Mouse (Mus musculus) ES-Bruce4 (cell line): Measurements from ENCODE around the gene Klhl33. TPM values are rescaled to one million over a fixed set of nuclear protein-coding genes. Genes with fewer than 3 reads are reported as not detected.
A peak's percentile ranks its signal among the peaks of the same experiment; 100 is the strongest.
"Not testable (repeated sequence)": the region's sequence is repeated elsewhere in the genome, so short reads cannot be mapped to it uniquely, and the experiment has no call there.

ENCODE experiments used
- H3K27ac ChIP-seq: 2 replicates; pipeline ENCODE4 v1.5.1; 2012; ENCODE audit warnings: low read length, inconsistent platforms; ENCODE audit not compliant: insufficient read depth
- H3K27me3 ChIP-seq: 2 replicates; pipeline ENCODE4 v1.6.1; 2012; ENCODE audit warnings: mild to moderate bottlenecking, low read length, inconsistent platforms; ENCODE audit not compliant: control insufficient read depth, poor library complexity, insufficient read depth, severe bottlenecking
- H3K36me3 ChIP-seq: 2 replicates; pipeline ENCODE4 v1.6.1; 2012; ENCODE audit warnings: inconsistent platforms, mild to moderate bottlenecking, low read length, moderate library complexity; ENCODE audit not compliant: control insufficient read depth, poor library complexity, insufficient read depth, severe bottlenecking
- H3K4me1 ChIP-seq: one replicate; pipeline ENCODE4 v1.8.1; 2011; ENCODE audit warnings: low read length; ENCODE audit not compliant: control insufficient read depth, insufficient read depth
- H3K4me3 ChIP-seq: 2 replicates; pipeline ENCODE4 v1.5.1; 2011; ENCODE audit warnings: low read depth, mild to moderate bottlenecking, low read length
- H3K9ac ChIP-seq: 2 replicates; pipeline ENCODE4 v1.6.1; 2012; ENCODE audit warnings: low read depth, mild to moderate bottlenecking, inconsistent platforms; ENCODE audit not compliant: poor library complexity, severe bottlenecking
- H3K9me3 ChIP-seq: replicated peaks from 2 replicates; pipeline ENCODE4 v1.6.1; 2012; ENCODE audit warnings: mild to moderate bottlenecking, low read length, inconsistent platforms; ENCODE audit not compliant: control insufficient read depth, poor library complexity, insufficient read depth, severe bottlenecking
- CTCF ChIP-seq: IDR thresholded peaks from one replicate; pipeline ENCODE4 v1.8.1; 2011; ENCODE audit warnings: low read depth, low read length
- EP300 ChIP-seq: IDR thresholded peaks from 2 replicates; pipeline ENCODE4 v1.6.1; 2011; ENCODE audit warnings: low read depth, low read length; ENCODE audit not compliant: insufficient read depth
- POLR2A ChIP-seq: IDR thresholded peaks from one replicate; pipeline ENCODE4 v1.8.1; 2011; ENCODE audit warnings: low read length; ENCODE audit not compliant: insufficient read depth
- polyA plus RNA-seq: library from polyadenylated mRNA; stranded (reverse); fragments of >200 nt; gene quantifications from 2 replicates; pipeline ENCODE4 v1.2.4, GENCODE M21; 2011; ENCODE audit warnings: low read depth; ENCODE audit not compliant: missing spikeins, insufficient read depth, insufficient read length

Klhl33 gene
- polyA plus RNA-seq, 1 experiment: not detected

GRCm38 (mm10) chr14:50904828-50905129 is 7.5 kb upstream of the Klhl33 start:
- no peak overlapping the region for H3K9ac ChIP-seq
- no peak overlapping the region for H3K4me3 ChIP-seq
- no peak for TF ChIP-seq CTCF
- no peak for TF ChIP-seq POLR2A
- no peak for TF ChIP-seq EP300
- no peaks in the 10 kb centered on the region for H3K4me1 ChIP-seq
- H3K36me3 ChIP-seq: no peaks in the 10 kb centered on the region
- no peak overlapping the region for H3K27ac ChIP-seq
- no peaks in the 10 kb centered on the region for H3K27me3 ChIP-seq
- no peaks in the 10 kb centered on the region for H3K9me3 ChIP-seq

- TF ChIP-seq EP300 (0 out of 2 replicates have a peak, but pooled peaks have one; percentile 20), POLR2A (peak; percentile 45), CTCF (peak; percentile 73)
- Histone ChIP-seq H3K4me1 (no peaks in the 10 kb centered on the region), H3K36me3 (no peaks in the 10 kb centered on the region), H3K27ac (peak overlapping the region; percentile 69), H3K27me3 (no peaks in the 10 kb centered on the region), H3K9ac (peak overlapping the region; percentile 87), H3K4me3 (peak overlapping the region; percentile 97), H3K9me3 (no peaks in the 10 kb centered on the region)
Measured at GRCm38 (mm10) chr14:50903973-50904827, 6.9 kb upstream of the Klhl33 start.

GRCm38 (mm10) chr14:50897992-50898391 is 685 bp upstream of the Klhl33 start:
- H3K4me3 ChIP-seq, H3K9ac ChIP-seq, H3K27me3 ChIP-seq, H3K9me3 ChIP-seq, H3K27ac ChIP-seq, H3K4me1 ChIP-seq, H3K36me3 ChIP-seq: not testable (repeated sequence)

- Histone ChIP-seq H3K9ac (peak overlapping the region; percentile 20), H3K4me1 (no peaks in the 10 kb centered on the region), H3K4me3 (peak overlapping the region; percentile 54), H3K27ac (no peak overlapping the region), H3K9me3 (no peaks in the 10 kb centered on the region), H3K36me3 (no peaks in the 10 kb centered on the region), H3K27me3 (no peaks in the 10 kb centered on the region)
- TF ChIP-seq CTCF: no peak
- no peak for TF ChIP-seq POLR2A
- no peak for TF ChIP-seq EP300
Measured at GRCm38 (mm10) chr14:50896747-50897373, 447 bp downstream of the Klhl33 start.

GRCm38 (mm10) chr14:50895985-50896746 is 1.1 kb downstream of the Klhl33 start:
- TF ChIP-seq CTCF (no peak), POLR2A (no peak), EP300 (no peak)
- no peaks in the 10 kb centered on the region for H3K27me3 ChIP-seq
- H3K36me3 ChIP-seq: no peaks in the 10 kb centered on the region
- H3K4me3 ChIP-seq: peak overlapping the region; percentile 54
- H3K4me1 ChIP-seq: no peaks in the 10 kb centered on the region
- no peak overlapping the region for H3K27ac ChIP-seq
- peak overlapping the region; percentile 20 for H3K9ac ChIP-seq
- H3K9me3 ChIP-seq: no peaks in the 10 kb centered on the region

GRCm38 (mm10) chr14:50895407-50895806 is 1.9 kb downstream of the Klhl33 start:
- Histone ChIP-seq H3K9ac (no peak overlapping the region), H3K36me3 (no peaks in the 10 kb centered on the region), H3K27me3 (no peaks in the 10 kb centered on the region), H3K27ac (no peak overlapping the region), H3K4me1 (no peaks in the 10 kb centered on the region), H3K9me3 (no peaks in the 10 kb centered on the region), H3K4me3 (no peak overlapping the region)
- no peak for TF ChIP-seq CTCF
- TF ChIP-seq POLR2A: no peak
- no peak for TF ChIP-seq EP300
